Mouse (Mus musculus) ES-E14 (cell line): Measurements from ENCODE around the gene Lpcat2. TPM values are rescaled to one million over a fixed set of nuclear protein-coding genes. Genes with fewer than 3 reads are reported as not detected.

ENCODE experiments used
- DNase-seq: peaks from one replicate; pipeline ENCODE4 v3.0.0-alpha.2; 2013; ENCODE audit warnings: low read depth, low spot score
- H3K27ac ChIP-seq: 2 replicates; pipeline ENCODE4 v1.5.1; 2012; ENCODE audit warnings: low read depth, mild to moderate bottlenecking, low read length, moderate library complexity, mixed read lengths; ENCODE audit not compliant: poor library complexity, insufficient read depth, severe bottlenecking
- H3K36me3 ChIP-seq: 2 replicates; pipeline ENCODE4 v1.6.1; 2012; ENCODE audit warnings: mild to moderate bottlenecking, low read length, moderate library complexity, mixed read lengths; ENCODE audit not compliant: control insufficient read depth, poor library complexity, insufficient read depth, severe bottlenecking
- H3K4me1 ChIP-seq, 2 experiments: fragments of 150-350 bp in 1 of 2; sonication (generic) in 1 of 2; 2 replicates each; pipeline ENCODE4 v1.6.1; 2012; ENCODE audit warnings: low read length in 2 of 2, mild to moderate bottlenecking in 1 of 2, mixed read lengths in 1 of 2; ENCODE audit not compliant: control insufficient read depth in 2 of 2, insufficient read depth in 2 of 2, poor library complexity in 1 of 2
- H3K4me3 ChIP-seq, 2 experiments: fragments of 150-350 bp in 1 of 2; sonication (generic) in 1 of 2; 2 replicates each; pipeline ENCODE4 v1.5.1; 2012; ENCODE audit warnings: low read length in 2 of 2, low read depth in 1 of 2, mild to moderate bottlenecking in 1 of 2, mixed read lengths in 1 of 2; ENCODE audit not compliant: insufficient read depth in 1 of 2, poor library complexity in 1 of 2, severe bottlenecking in 1 of 2
- H3K9ac ChIP-seq: 2 replicates; pipeline ENCODE4 v1.6.1; 2012; ENCODE audit warnings: low read depth, mild to moderate bottlenecking, low read length, mixed read lengths; ENCODE audit not compliant: poor library complexity, insufficient read depth, severe bottlenecking
- H3K9me3 ChIP-seq: fragments of 150-350 bp; sonication (generic); 2 replicates; pipeline ENCODE4 v1.6.1; 2012; ENCODE audit warnings: low read depth, mild to moderate bottlenecking, low read length; ENCODE audit not compliant: control insufficient read depth, insufficient read depth
- CHD2 ChIP-seq: IDR thresholded peaks from 2 replicates; pipeline ENCODE4 v1.6.1; 2014; ENCODE audit warnings: mild to moderate bottlenecking, low read depth, low read length, inconsistent platforms
- HCFC1 ChIP-seq: IDR thresholded peaks from 2 replicates; pipeline ENCODE4 v1.6.1; 2012; ENCODE audit warnings: low read length, inconsistent platforms, borderline replicate concordance; ENCODE audit not compliant: insufficient read depth
- MAFK ChIP-seq: IDR thresholded peaks from 2 replicates; pipeline ENCODE4 v1.6.1; 2014; ENCODE audit warnings: mild to moderate bottlenecking, low read depth, low read length, inconsistent platforms; ENCODE audit not compliant: insufficient read depth
- ZC3H11A ChIP-seq: IDR thresholded peaks from 2 replicates; pipeline ENCODE4 v1.6.1; 2012; ENCODE audit warnings: low read depth, mild to moderate bottlenecking, inconsistent platforms, low read length, borderline replicate concordance
- ZNF384 ChIP-seq: IDR thresholded peaks from 2 replicates; pipeline ENCODE4 v1.6.1; 2012; ENCODE audit warnings: low read depth, low read length, inconsistent platforms
- in situ Hi-C, 2 experiments: fragments of 600-800 bp; cut with MboI; formaldehyde crosslinking; loops; one replicate each; pipeline ENCODE4 v1.15.1; 2025; ENCODE audit warnings: low sequenced_read_pairs in 2 of 2, inconsistent platforms in 1 of 2; ENCODE audit not compliant: unreplicated experiment in 2 of 2
- total RNA-seq: library from RNA; depleted of rRNA; stranded (reverse); fragments of 300-350 nt; gene quantifications from 2 replicates; pipeline ENCODE4 v1.2.3, GENCODE M21; 2012; rRNA removed

Lpcat2 gene
- total RNA-seq = 1.8 and 2.5 TPM in 2 replicates

- in situ Hi-C loops = no loop called here
- no peak for TF ChIP-seq HCFC1
- TF ChIP-seq CHD2 = no peak
- TF ChIP-seq ZNF384 = no peak
- no peak for TF ChIP-seq ZC3H11A
- no peak for TF ChIP-seq MAFK
- H3K27ac ChIP-seq = no peak within 1 kb of the TSS
- H3K4me1 ChIP-seq = no peaks in the 10 kb centered on the region
- DNase-seq = peak; percentile 78
- H3K9ac ChIP-seq = peak within 1 kb of the TSS; percentile 85
- H3K4me3 ChIP-seq = peak within 1 kb of the TSS; percentile 80 to 89
- no peaks in the 10 kb centered on the region for H3K9me3 ChIP-seq
- no peaks in the 10 kb centered on the region; the same call in 1 of the 2 replicates for H3K36me3 ChIP-seq
Observed at GRCm38 (mm10) chr8:92855171-92855894, at the start of gene Lpcat2. Gene Lpcat2, plus strand, starts transcription at chr8:92855339.

GRCm38 (mm10) chr8:92812773-92813172, 42.4 kb upstream of the Lpcat2 start:
- no peak for DNase-seq
- Histone ChIP-seq H3K4me1 (no peaks in the 10 kb centered on the region), H3K36me3 (no peaks in the 10 kb centered on the region), H3K9me3 (no peaks in the 10 kb centered on the region), H3K4me3 (no peak overlapping the region), H3K27ac (no peak overlapping the region), H3K9ac (no peak overlapping the region)
- no peak for TF ChIP-seq ZNF384
- TF ChIP-seq MAFK = no peak
- no peak for TF ChIP-seq HCFC1
- no peak for TF ChIP-seq ZC3H11A
- no peak for TF ChIP-seq CHD2
- in situ Hi-C loops = loop anchor here (5.0 to 10.0 kb wide), 2 partner anchors 180 to 182 kb away; no protein-coding TSS in a partner anchor

GRCm38 (mm10) chr8:92815661-92816060, 39.5 kb upstream of the Lpcat2 start:
- no peak overlapping the region for H3K9ac ChIP-seq
- TF ChIP-seq ZNF384 = no peak
- no peak for TF ChIP-seq HCFC1
- no peak for TF ChIP-seq ZC3H11A
- TF ChIP-seq MAFK = no peak
- TF ChIP-seq CHD2 = no peak
- in situ Hi-C loops = loop anchor here in 1 of 2 experiments (10.0 kb wide), 1 partner anchor 179 kb away; no protein-coding TSS in a partner anchor
- H3K9me3 ChIP-seq = no peaks in the 10 kb centered on the region
- DNase-seq = no peak
- no peak overlapping the region for H3K27ac ChIP-seq
- H3K36me3 ChIP-seq = no peaks in the 10 kb centered on the region
- H3K4me3 ChIP-seq = no peak overlapping the region
- H3K4me1 ChIP-seq = 0 out of 4 replicates have a peak, but pooled peaks cover 0 to 1% of the 10 kb centered on the region in 2 experiments

GRCm38 (mm10) chr8:92817928-92818818, 37.0 kb upstream of the Lpcat2 start:
- no peaks in the 10 kb centered on the region for H3K9me3 ChIP-seq
- no peak overlapping the region for H3K4me3 ChIP-seq
- in situ Hi-C loops = loop anchor here in 1 of 2 experiments (10.0 kb wide), 1 partner anchor 177 kb away; no protein-coding TSS in a partner anchor
- TF ChIP-seq ZC3H11A (peak; percentile 100), HCFC1 (no peak)
- no peaks in the 10 kb centered on the region for H3K36me3 ChIP-seq
- no peak overlapping the region for H3K27ac ChIP-seq
- H3K9ac ChIP-seq = no peak overlapping the region
- peak; percentile 72 for DNase-seq
- H3K4me1 ChIP-seq = peaks cover 3 to 12% of the 10 kb centered on the region in 2 experiments; a peak in 3 of 4 replicates
